Mouse (Mus musculus) telencephalon, adult 2 months (tissue): ENCODE measurements around the gene Agbl1.

Experiments
- DNase-seq: peaks from one replicate; pipeline ENCODE4 v3.0.0-alpha.2; 2011; ENCODE audit warnings: low read depth, low spot score

The Agbl1 gene

DNA sequence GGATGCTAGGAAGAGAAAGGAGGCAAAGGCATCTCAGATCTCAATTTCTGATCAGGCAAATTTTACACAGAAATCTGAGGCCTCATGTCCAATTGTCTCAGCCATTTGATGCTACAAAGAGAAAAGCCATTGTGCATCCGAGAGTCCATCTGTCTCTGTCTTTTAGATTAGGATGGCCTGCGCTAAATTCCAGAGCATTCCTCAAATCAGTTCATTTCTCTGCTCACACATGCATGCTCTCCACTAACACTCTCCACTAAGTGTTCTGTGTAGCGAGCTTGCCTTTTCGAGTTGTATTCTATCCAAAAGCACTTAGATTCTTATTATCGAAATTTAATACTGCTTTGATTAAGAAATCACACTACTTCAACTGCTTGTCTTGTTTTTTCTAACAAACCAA, 159.6 kb downstream of the Agbl1 start:
- DNase-seq = no peak

DNA sequence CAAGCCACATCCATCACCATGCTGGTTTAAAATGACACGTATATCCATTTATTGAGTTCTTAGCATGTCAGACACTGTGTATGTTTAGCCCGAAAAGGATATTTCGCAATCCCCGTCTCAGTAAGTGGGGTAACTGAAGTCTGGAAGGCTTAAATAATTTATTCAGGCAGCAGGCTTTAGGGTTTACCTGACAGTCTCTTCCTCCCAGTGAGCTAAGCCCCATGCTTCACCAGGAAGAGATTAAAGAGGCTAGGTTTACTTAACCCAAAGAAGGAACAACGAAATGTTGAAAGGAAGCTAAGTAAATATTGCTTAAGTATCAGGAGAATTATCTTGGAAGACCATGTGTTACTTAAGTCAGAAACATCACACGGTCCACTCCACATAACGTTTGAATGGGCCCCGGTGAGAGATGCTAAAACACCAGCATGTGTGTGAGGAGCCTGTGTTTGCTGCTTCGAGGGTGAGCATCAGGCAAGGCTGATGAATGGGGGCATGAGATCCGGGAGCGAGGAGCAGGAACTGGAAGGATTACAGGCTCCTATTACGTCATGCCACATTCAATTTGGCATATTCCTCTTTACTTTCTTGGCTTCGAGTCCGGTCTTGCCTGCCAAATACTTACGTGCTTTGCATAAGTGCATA, 162.7 kb downstream of the Agbl1 start:
- DNase-seq = no peak

DNA sequence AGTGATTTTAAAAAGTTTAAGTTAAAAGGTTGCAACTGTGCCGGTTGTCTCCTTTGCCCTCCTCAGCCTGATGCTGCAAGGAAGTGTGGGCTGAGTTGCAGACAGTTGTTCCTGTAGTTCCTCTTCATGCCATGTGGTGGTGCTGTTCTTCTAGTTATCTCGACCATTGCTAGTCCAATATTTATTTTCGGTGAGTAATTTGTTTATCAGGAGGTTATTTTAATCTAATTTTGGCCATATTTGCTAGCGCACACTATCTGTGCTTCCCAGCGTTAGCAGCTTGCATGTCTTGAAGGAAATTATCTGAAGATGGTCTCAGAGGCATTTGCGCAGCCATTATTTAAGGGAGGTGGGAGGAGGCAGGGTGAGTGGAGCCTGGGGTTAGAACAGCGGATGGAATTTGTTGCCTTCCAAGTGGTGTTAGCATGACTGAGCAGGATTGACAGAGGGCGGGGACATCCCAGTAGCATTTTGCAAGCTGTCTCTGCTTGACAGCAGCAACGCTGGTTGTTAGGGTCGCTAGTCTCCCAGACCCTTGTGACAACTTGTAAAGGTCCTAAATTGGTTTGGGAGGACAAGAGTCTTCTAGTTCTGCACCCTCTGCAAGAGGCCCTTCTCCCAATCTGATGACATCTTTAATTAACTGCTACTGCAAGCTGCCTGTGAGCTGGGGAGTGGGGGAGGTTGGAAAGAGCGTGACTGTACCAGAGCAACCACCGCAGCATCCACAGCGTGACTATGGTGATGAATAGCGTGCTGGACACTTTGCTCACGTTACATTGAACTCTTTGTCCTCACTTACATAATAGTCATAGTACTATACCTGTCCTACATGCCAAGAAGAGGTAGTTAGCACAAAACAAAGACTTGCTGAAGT, 163.5 kb downstream of the Agbl1 start:
- peak; percentile 55 for DNase-seq

DNA sequence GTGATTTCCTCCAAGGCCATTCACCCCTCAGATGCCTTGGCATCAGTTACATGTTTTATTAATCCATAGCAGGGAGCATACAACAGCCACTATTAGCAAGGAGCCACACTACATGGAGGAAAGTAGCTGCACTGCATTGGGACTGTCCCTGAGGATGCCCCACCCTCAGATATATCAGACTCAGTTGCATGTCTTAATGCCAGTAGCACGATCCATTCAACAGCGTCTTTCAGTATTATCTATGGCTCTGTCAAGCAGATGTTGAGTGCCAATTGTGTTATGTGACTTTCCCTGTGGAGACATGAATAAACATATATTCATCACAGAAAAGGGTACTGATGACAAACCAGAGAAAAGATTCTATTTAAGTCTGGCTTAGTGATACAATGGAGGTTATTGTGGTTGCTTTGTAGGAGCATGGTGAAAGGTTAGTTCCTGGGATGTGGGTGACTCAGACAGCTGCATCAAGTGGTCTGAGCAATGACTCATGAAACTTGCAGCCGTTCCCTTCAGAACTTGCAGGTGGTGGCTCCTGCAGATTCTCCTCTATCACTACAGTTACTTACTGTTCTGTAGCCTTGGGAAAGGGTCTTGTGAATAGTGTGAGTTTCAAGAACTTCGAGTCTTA, 178.4 kb downstream of the Agbl1 start:
- no peak for DNase-seq

DNA sequence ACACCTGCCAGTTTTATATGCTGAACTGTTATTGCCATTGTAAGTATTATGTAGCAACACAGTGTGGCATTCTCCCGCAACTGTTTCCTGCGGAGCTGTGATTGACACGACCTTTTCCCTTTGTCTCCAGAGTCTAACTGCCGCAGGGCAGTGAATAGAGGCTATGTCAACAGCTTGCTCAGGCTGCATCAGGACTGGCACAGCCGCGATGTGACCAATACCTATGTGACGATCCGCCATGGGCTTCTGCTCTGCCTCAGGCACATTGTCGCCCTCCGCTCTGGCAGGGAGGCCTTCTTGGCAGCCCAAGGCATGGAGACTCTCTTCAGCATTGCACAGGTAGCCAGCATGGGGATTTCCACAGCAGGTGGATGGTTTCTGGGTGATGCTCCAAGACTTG, 179.3 kb downstream of the Agbl1 start:
- DNase-seq = no peak

DNA sequence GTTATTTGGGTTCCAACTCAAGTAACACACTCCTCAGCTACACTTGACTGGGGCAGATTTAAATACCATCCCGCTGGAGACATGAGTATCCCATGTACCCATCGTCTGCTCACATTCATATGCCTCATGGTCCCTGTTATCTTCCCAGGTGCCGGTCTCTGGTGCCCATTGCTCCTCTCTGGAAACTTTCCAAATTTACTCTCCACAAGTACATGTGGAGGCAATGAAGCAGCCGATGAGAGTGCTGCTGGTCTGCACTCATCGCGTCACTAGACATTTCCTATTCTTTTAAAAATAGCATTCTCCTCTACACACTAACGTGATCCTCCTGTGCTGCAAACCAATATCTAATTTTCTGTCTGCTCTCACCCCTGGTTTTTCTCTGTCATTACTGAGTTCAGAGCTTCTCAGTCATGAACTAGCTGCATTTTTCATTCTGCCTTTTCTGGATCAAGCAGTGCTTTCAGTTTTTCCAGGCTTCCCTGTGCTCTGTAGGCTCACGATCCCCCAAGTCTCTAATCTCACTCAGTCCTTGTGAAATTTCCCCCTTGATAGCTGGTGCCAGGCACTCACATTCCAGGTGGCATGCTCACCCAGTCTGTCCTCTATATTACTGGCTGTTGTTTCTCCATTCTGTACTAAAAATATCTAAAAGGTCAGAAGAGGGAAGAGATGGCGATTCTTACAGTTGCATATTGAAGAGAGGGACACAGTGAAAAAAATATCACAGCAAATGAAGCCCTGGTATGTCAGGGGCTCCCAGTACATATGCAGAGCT, 180.9 kb downstream of the Agbl1 start:
- no peak for DNase-seq

DNA sequence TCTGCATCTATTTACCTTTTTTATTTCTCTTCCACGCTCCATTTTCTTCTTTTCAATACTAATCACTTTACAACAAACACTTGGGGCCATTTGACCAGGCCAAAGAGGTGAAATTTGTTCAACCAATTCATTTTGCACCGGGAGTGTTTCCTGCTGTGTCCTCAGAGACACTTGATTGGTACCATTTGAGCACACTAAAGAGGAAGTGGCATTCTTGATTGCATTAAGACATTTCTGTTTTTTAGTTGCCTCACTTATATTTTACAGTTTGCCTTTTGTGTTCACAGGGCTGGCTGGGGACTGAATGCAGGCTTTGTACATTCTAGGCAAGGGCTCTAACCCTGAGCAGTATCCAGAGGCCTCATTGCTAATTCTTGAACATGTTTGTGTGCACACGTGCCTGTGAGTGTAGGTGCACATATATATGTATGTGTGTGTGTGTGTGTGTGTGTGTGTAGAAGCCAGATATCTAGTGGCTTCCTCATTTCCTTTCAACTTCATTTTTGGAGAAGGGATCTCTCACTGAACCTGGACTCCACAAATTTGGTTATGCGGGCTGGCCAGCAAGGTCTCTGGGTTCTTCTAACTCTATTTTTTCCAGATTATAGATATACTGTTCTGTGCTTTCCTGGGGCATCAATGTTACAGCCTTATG, 182.4 kb downstream of the Agbl1 start:
- no peak for DNase-seq

DNA sequence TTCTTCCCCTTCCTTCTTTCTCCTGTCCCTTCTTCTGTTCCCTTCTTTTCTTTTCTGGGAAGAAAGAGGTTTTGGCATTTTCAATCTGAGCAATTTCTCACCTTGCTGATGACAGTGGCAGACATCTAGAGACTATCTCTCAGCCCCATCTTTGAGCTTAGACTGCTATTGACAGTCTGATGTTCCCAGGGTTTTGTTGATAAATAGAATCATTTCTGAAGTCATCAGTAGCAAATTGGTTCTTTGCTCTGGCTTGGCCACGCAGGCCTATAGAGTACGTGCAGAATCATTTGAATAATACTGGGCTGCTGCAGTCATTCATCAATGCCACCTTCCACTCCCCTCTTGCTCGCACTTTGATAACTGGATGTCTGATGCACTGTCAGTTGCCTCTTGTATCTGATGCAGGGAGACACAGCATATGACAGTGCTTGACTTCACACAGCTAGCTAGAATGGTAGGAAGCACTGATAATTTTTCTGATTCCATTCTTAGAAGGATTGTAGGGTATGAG, 186.5 kb downstream of the Agbl1 start:
- no peak for DNase-seq

DNA sequence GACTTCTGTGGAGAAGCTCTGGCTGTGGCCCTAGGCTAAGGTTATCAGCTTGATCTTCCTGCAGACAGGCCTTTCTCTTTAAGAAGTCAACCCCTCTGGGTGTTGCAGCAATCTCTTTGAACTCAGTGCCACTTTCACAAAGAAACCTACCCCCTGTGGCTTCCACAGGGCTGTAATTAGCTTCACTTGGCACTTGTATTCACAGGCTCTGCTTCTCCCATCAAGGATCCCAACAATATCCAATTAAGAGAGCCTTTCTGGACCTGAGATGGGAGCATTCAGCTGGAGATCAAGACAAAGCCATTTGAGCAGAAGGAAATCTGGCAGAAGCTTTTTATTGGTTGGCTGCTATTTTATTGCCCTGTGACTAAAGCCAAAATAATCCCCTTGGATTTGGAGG, 208.9 kb downstream of the Agbl1 start:
- no peak for DNase-seq

DNA sequence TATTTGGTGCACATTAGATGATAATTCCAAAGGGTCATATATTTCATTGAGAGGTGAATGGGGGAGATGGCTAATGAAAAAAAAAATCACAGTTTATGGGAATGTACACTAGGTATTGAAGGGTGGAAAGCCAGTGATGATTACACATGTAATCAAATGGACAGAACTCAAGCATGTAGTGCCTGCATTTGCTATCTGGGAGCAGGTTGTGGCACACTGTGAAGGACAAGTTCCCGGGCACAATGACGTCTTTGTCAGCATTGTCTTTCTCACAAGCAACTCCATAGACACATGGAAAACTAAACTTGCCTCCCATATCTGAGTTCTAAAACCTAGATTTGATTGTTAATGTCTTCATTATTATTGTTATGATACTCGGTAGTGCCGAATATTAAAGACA, 209.3 kb downstream of the Agbl1 start:
- DNase-seq = no peak

DNA sequence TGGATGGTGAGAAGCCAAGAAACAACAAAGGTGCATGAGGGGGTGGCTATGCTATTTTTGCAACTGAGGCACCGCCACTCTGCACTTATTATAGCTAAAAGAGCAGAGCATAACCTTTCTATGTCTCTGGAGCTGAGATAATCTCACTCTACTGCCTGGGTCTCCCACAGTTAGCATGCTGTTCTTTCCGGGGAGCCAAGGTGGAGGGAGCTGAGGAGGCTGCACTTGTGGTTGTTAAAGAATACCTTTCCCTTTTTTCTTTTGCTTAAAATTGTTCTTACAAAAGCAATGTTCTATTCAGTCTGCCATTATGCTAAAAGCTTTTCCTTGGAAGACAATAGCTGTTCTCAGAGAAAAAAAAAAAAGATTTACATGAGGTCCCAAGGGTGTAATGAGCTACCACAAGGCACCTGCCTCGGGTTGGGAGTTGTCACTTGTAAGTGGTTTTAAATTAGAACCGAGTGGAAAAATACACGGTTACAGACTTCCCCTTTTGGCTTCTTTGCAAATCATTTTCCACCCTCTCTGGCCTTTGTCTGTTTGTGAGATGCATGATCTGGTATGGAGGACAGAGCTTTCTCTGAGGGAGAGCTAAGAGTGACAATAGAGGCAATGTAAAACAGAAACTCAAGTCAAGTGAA, 232.8 kb downstream of the Agbl1 start:
- peak; percentile 38 for DNase-seq

DNA sequence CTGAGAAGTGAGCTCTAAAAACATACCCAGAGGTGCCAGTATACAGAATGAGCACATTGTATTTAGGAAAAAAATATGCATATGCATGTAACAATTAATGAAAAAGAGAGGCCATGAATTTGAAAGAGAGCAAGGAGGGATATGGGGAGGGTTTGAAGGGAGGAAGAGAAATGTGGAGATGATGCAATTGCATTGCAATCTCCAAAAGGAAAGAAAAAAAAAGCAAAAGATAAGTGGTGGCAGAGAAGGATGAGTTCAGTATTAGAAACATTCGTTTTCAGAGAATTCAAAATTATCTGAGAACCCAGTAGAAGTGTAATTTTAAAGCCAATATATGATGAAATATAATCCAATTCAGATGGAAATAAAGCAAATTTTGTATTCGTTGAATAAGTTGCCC, 236.7 kb downstream of the Agbl1 start:
- DNase-seq = no peak

DNA sequence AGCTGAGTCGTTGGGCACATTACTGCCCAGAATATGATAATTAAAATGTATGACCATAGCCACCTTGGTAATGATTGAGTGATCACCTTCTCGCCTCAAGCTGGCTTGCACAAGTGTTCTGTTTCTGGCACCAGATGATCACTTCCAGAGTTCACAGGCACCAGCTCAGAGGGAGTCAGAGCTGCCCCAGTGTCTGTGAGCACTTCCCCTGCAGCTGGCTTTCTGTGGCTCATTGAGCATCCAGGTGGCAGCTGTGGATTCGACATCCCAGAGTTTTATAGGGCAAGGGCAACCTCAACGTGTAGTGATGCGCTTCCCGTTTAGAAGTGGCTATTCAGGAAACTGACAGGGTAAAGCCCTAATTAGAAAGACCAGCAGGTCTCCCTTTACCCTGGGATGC, 244.5 kb downstream of the Agbl1 start:
- no peak for DNase-seq

DNA sequence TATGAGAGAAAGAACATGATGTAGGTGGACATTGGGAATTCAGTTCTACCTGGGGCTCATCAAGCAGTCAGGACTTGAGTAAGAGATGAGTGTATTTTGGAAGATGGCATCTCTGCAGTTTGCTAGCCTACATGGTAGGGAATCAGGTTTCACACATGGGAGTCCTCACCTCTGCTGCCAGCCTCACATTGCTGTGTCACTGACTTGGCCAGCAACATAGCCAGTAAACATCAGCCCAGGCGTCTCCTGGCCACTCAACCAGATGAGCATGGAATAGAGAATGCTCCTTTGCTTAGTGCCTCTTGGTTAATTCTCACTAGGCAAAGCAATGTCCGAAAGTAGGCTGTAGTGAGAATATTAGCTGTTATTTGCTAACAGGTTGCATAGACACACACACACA, 255.9 kb downstream of the Agbl1 start:
- DNase-seq = no peak

DNA sequence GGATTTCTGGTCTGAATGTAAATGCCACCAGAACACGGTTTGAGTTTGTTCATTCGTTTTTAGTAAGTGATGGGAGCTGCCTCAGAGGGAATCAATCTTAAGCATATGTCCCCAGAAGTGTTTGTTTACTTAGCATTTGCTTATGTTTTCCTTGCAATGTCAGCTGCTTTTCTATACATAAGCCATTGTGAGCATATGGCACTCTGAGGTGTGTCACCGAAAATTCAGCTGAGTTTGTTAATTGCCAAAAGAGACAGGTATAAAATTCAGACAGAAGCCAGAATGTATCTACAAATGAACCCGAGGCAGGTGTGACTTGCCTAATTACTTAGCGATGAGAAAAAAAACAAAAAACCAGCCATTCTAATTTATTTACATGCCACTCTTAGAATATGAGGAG, 257.8 kb downstream of the Agbl1 start:
- DNase-seq = no peak

DNA sequence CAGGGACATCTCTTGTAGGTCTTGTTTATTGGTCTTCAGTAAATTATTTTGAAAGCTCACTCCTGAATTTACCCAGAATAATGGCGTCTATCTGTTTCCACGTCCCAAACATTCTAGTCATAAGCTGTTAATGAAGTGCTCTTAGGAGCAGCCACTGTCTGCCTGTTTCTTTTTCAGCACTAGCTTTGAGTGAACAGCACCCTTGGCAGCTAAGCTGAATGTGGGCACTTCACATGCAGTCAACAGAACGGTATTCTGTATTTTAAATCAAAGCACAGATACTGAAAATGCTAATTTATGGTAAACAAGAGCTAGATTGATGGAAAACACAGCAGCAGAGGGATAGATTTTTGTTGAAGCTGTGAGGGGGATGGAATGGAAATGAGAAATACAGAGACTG, 294.6 kb downstream of the Agbl1 start:
- DNase-seq = no peak

DNA sequence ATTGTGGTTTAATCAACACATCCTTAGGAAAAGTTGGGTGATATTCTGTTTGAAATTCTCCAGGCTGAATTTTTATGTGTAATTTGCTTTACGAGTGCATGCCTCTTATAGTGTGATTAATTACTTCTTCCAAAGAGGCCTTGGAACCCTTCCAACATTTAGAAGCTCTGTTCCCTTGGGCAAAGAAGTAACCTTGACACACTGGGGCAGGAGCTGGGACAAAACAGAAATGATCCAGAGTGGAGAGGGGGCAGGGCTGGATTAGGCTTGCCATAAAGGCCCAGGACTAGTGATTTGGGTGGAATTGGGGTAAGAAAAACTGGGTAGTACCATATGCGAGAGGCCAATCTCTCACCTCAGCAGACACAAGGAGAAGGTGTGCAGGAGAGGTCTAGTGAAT, 316.8 kb downstream of the Agbl1 start:
- no peak for DNase-seq

DNA sequence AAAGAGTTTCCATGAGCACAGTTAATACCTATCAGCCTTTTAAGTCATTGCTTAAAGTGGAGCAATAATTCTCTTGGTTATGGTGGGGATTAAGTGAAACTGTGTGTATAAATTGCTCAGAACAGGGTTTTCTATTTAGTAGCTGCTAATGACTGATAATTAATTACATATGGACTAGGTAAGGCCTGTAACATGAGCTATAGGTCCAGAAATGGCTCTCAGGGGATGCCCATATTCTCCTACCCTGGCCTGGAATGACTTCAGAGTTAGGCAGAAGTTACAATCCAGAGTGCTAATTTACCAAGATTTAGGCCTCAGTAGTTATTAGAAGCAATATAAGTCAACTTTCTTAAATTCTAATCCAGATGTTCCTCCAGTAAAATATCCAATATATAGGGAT, 317.6 kb downstream of the Agbl1 start:
- DNase-seq = no peak

DNA sequence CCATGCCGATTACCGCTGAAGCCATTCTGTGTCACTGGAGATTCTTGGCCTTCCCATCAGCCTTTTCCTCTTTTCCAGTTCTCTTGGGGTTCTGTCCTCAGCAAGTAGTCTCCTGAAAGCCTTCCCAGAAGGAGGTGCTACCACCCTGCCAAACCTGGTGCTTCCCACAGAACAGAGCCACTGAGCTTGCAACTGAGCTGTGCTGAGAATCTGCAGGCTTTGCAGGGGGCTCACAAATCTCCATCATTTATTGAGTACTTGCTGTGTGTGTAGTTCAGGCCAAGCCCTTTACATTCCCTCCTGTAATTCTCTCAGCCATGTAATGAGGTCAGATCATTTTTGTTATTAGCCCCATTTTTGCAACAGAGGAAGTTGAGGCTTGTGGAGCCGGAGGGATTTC, 322.2 kb downstream of the Agbl1 start:
- DNase-seq = no peak

DNA sequence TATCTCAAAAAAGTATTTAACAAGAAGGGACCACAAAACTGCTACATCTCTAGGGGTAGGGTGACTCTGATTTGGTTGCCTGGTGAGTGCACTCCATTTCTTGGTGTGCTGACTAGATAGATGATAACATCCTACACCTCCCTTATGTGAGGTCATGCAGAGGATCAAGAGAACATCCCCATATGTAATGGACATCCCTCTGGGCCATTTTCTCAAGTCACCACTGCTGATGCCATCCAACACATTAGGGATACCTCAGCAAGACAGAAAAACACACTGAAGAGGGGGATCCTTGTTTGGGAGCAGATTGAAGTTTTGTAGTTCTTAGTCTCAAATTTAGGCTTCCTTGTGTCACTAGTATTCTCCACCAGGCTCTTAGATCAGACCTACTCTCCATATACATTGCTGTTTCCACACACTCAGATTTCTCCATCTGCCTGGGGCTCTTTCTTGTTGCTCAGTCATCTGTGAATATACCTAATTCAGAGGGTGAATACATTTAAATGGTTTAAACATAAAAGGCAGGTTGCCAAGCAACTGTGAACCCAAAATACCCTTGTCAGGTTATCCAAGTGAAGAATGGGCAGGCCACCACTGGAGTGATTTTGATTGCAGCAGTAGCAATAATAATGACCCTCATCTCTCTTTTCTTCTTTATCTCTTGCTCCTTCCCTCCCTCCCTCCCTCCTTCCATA, 331.0 kb downstream of the Agbl1 start:
- DNase-seq = no peak
